ENCODE assay signal across 10 mouse cellular contexts in genomic region chr7:126693781-126694180, GRCm38 (mm10). TPM values are rescaled to one million over a fixed set of nuclear protein-coding genes. Genes with fewer than 3 reads are reported as not detected.
A peak's percentile ranks its signal among the peaks of the same experiment; 100 is the strongest.
DNase-seq lines count a peak whose midpoint lies in the region; ATAC-seq and TF ChIP-seq lines count a peak whose summit lies in the region.
"Had no signal": no experiment of that assay in that cellular context is flagged by ENCODE, and none has a peak within 500 bp of the region (broad histone marks: within the 10 kb centered on the region; RNA-seq: fewer than 3 reads in every experiment).

No protein-coding gene starts in this region.

- H3K4me1 ChIP-seq in hindbrain, embryonic 14.5 days (replicated peaks; ENCODE audit: control insufficient read depth, insufficient read depth, low read length) = peaks cover 17% of the 10 kb centered on the region
- H3K4me1 ChIP-seq in hindbrain, embryonic 10.5 days (replicated peaks) = peaks cover 33% of the 10 kb centered on the region
- H3K4me1 ChIP-seq in ES-Bruce4 (ENCODE audit: control insufficient read depth, insufficient read depth, low read length) = peaks cover 2% of the 10 kb centered on the region
- peaks cover 24% of the 10 kb centered on the region for H3K4me1 ChIP-seq in hindbrain, embryonic 16.5 days (ENCODE audit: control insufficient read depth, insufficient read depth, low read depth, low read length)

- H3K27me3 ChIP-seq in hindbrain, embryonic 14.5 days (ENCODE audit: control insufficient read depth, insufficient read depth, low read length) = no peaks in the 10 kb centered on the region
- H3K27me3 ChIP-seq in hindbrain, embryonic 10.5 days (ENCODE audit: insufficient read depth, poor library complexity, severe bottlenecking) = no peaks in the 10 kb centered on the region
- no peaks in the 10 kb centered on the region for H3K27me3 ChIP-seq in ES-Bruce4 (ENCODE audit: control insufficient read depth, insufficient read depth, low read length, poor library complexity, severe bottlenecking)
- H3K27me3 ChIP-seq in hindbrain, embryonic 16.5 days (replicated peaks; ENCODE audit: control insufficient read depth, insufficient read depth, low read length) = no peaks in the 10 kb centered on the region
- H3K27me3 ChIP-seq: CH12.LX had no signal

- no peak overlapping the region for H3K9ac ChIP-seq in hindbrain, embryonic 14.5 days
- no peak overlapping the region for H3K9ac ChIP-seq in ES-Bruce4 (ENCODE audit: low read depth, poor library complexity, severe bottlenecking)
- no peak overlapping the region for H3K9ac ChIP-seq in hindbrain, embryonic 16.5 days (ENCODE audit: low read depth, low read length)
- H3K9ac ChIP-seq: liver, embryonic 14.5 days had no signal

- no peak for TF ChIP-seq POLR2A in ES-Bruce4 (IDR thresholded peaks at IDR 0.05; ENCODE audit: insufficient read depth, low read length)

- no peak overlapping the region for H3K4me3 ChIP-seq in hindbrain, embryonic 14.5 days (replicated peaks; ENCODE audit: low read length)
- H3K4me3 ChIP-seq in hindbrain, embryonic 10.5 days = no peak overlapping the region
- H3K4me3 ChIP-seq in ES-Bruce4 (ENCODE audit: low read depth, low read length) = peak overlapping the region; percentile 46
- H3K4me3 ChIP-seq in hindbrain, embryonic 16.5 days (ENCODE audit: low read length) = no peak overlapping the region

- WGBS in hindbrain, embryonic 14.5 days = 91% methylated on average over 7 of the region's 7 CpGs
- WGBS in hindbrain, embryonic 10.5 days = 92% methylated on average over 7 of the region's 7 CpGs
- 85% methylated on average over 7 of the region's 7 CpGs for WGBS in hindbrain, embryonic 16.5 days

- DNase-seq in hindbrain, embryonic 14.5 days (ENCODE audit: low spot score) = no peak
- no peak for DNase-seq in hindbrain, embryonic 10.5 days (ENCODE audit: low spot score)
- peak; percentile 70 for DNase-seq in R1 (ENCODE audit: low read depth, low spot score)
- no peak for DNase-seq in cerebellum, adult 8-10 months
- no peak for DNase-seq in layer of hippocampus, adult 8-10 months (ENCODE audit: low spot score in 2 of 2)

- no peaks in the 10 kb centered on the region for H3K9me3 ChIP-seq in hindbrain, embryonic 14.5 days (ENCODE audit: control insufficient read depth, low read length)
- H3K9me3 ChIP-seq in hindbrain, embryonic 10.5 days = no peaks in the 10 kb centered on the region
- no peaks in the 10 kb centered on the region for H3K9me3 ChIP-seq in ES-Bruce4 (replicated peaks; ENCODE audit: control insufficient read depth, insufficient read depth, low read length, poor library complexity, severe bottlenecking)
- no peaks in the 10 kb centered on the region for H3K9me3 ChIP-seq in hindbrain, embryonic 16.5 days (ENCODE audit: control insufficient read depth, low read length)

- no peak for ATAC-seq in hindbrain, embryonic 14.5 days (ENCODE audit: low FRiP score)
- ATAC-seq in hindbrain, embryonic 16.5 days = no peak
- no peak for ATAC-seq in megakaryocyte progenitor cell, adult 5-6 weeks (replicated peaks; ENCODE audit: poor library complexity)

- no peak for TF ChIP-seq CTCF in ES-Bruce4 (IDR thresholded peaks at IDR 0.05; ENCODE audit: low read depth, low read length)

- peaks cover 43% of the 10 kb centered on the region for H3K36me3 ChIP-seq in hindbrain, embryonic 14.5 days (replicated peaks; ENCODE audit: control insufficient read depth, insufficient read depth)
- H3K36me3 ChIP-seq in hindbrain, embryonic 10.5 days = peaks cover 53% of the 10 kb centered on the region
- peaks cover 14% of the 10 kb centered on the region for H3K36me3 ChIP-seq in ES-Bruce4 (ENCODE audit: control insufficient read depth, insufficient read depth, low read length, poor library complexity, severe bottlenecking)
- peaks cover 13% of the 10 kb centered on the region for H3K36me3 ChIP-seq in hindbrain, embryonic 16.5 days (ENCODE audit: control insufficient read depth, insufficient read depth, low read length)

- no peak for TF ChIP-seq EP300 in ES-Bruce4 (IDR thresholded peaks at IDR 0.05; ENCODE audit: insufficient read depth, low read depth, low read length)

- H3K4me2 ChIP-seq in hindbrain, embryonic 14.5 days (replicated peaks) = peak overlapping the region; percentile 68
- H3K4me2 ChIP-seq in hindbrain, embryonic 16.5 days (ENCODE audit: low read length) = peak overlapping the region; percentile 33

- H3K27ac ChIP-seq in hindbrain, embryonic 14.5 days = no peak overlapping the region
- no peak overlapping the region for H3K27ac ChIP-seq in hindbrain, embryonic 10.5 days
- peak overlapping the region; percentile 30 for H3K27ac ChIP-seq in ES-Bruce4 (ENCODE audit: insufficient read depth, low read length)
- H3K27ac ChIP-seq in hindbrain, embryonic 16.5 days (ENCODE audit: low read depth, low read length) = no peak overlapping the region
- H3K27ac ChIP-seq: liver, embryonic 14.5 days had no signal

RNA-seq across cellular contexts. Expression of gene Bola2, which starts 1.4 kb away (rescaled TPM):
- polyA plus RNA-seq in hindbrain, embryonic 14.5 days (2014; fragmentation: Nextera tagmentation; extraction: Ambion mirVana) = 124 and 159 TPM in 2 replicates
- 208 and 212 TPM in 2 replicates for polyA plus RNA-seq in hindbrain, embryonic 10.5 days (2016; fragmentation: Nextera tagmentation; extraction: Ambion mirVana)
- 76.0 and 103 TPM in 2 replicates for polyA plus RNA-seq in ES-Bruce4 (2011; ENCODE audit: insufficient read depth, insufficient read length, low read depth, missing spikeins)
- polyA plus RNA-seq in hindbrain, embryonic 16.5 days (2015; fragmentation: Nextera tagmentation; extraction: Ambion mirVana) = 130 and 133 TPM in 2 replicates
- total RNA-seq in megakaryocyte progenitor cell, adult 5-6 weeks (2015) = 89.8 and 95.2 TPM in 2 replicates
- 168 and 218 TPM in 2 replicates for total RNA-seq in megakaryocyte progenitor cell, adult 5-6 weeks (2017)
- 100 to 1,000 TPM in 1 of 4 experiments, 10 to 100 TPM in 3; 73.9 to 105 (median 92.5) TPM for total RNA-seq in layer of hippocampus, adult 8-10 months (2022)

RNA-seq across cellular contexts. Expression of gene Slx1b, which starts 1.8 kb away (rescaled TPM):
- polyA plus RNA-seq in hindbrain, embryonic 14.5 days (2014; fragmentation: Nextera tagmentation; extraction: Ambion mirVana) = 10.7 and 10.9 TPM in 2 replicates
- polyA plus RNA-seq in hindbrain, embryonic 10.5 days (2016; fragmentation: Nextera tagmentation; extraction: Ambion mirVana) = 15.3 and 16.6 TPM in 2 replicates
- polyA plus RNA-seq in ES-Bruce4 (2011; ENCODE audit: insufficient read depth, insufficient read length, low read depth, missing spikeins) = 16.6 and 17.4 TPM in 2 replicates
- 13.4 and 15.0 TPM in 2 replicates for polyA plus RNA-seq in hindbrain, embryonic 16.5 days (2015; fragmentation: Nextera tagmentation; extraction: Ambion mirVana)
- total RNA-seq in megakaryocyte progenitor cell, adult 5-6 weeks (2015) = 4.2 and 4.8 TPM in 2 replicates
- 4.6 and 4.7 TPM in 2 replicates for total RNA-seq in megakaryocyte progenitor cell, adult 5-6 weeks (2017)
- total RNA-seq in layer of hippocampus, adult 8-10 months (2022) = 10 to 100 TPM; 19.7 to 21.0 (median 20.1) TPM

RNA-seq across cellular contexts. Expression of gene Coro1a, which starts 13.8 kb away (rescaled TPM):
- polyA plus RNA-seq in hindbrain, embryonic 14.5 days (2014; fragmentation: Nextera tagmentation; extraction: Ambion mirVana) = 82.2 and 99.7 TPM in 2 replicates
- 49.2 and 59.5 TPM in 2 replicates for polyA plus RNA-seq in hindbrain, embryonic 10.5 days (2016; fragmentation: Nextera tagmentation; extraction: Ambion mirVana)
- 4.9 and 5.9 TPM in 2 replicates for polyA plus RNA-seq in ES-Bruce4 (2011; ENCODE audit: insufficient read depth, insufficient read length, low read depth, missing spikeins)
- polyA plus RNA-seq in hindbrain, embryonic 16.5 days (2015; fragmentation: Nextera tagmentation; extraction: Ambion mirVana) = 119 and 125 TPM in 2 replicates
- total RNA-seq in megakaryocyte progenitor cell, adult 5-6 weeks (2015) = 259 and 365 TPM in 2 replicates
- 366 and 525 TPM in 2 replicates for total RNA-seq in megakaryocyte progenitor cell, adult 5-6 weeks (2017)
- total RNA-seq in layer of hippocampus, adult 8-10 months (2022) = 100 to 1,000 TPM; 119 to 166 (median 141) TPM

RNA-seq across cellular contexts. Expression of gene Sult1a1, which starts 17.5 kb away (rescaled TPM):
- 2.5 and 5.3 TPM in 2 replicates for polyA plus RNA-seq in hindbrain, embryonic 14.5 days (2014; fragmentation: Nextera tagmentation; extraction: Ambion mirVana)
- polyA plus RNA-seq in hindbrain, embryonic 10.5 days (2016; fragmentation: Nextera tagmentation; extraction: Ambion mirVana) = 0.19 and 0.30 TPM in 2 replicates
- polyA plus RNA-seq in ES-Bruce4 (2011; ENCODE audit: insufficient read depth, insufficient read length, low read depth, missing spikeins) = not detected in 2 replicates
- 11.9 and 12.0 TPM in 2 replicates for polyA plus RNA-seq in hindbrain, embryonic 16.5 days (2015; fragmentation: Nextera tagmentation; extraction: Ambion mirVana)
- 1.7 and 3.2 TPM in 2 replicates for total RNA-seq in megakaryocyte progenitor cell, adult 5-6 weeks (2015)
- 1.0 and 3.6 TPM in 2 replicates for total RNA-seq in megakaryocyte progenitor cell, adult 5-6 weeks (2017)
- total RNA-seq in layer of hippocampus, adult 8-10 months (2022) = 10 to 100 TPM in 1 of 4 experiments, 1 to 10 TPM in 3; 6.6 to 13.0 (median 8.6) TPM

RNA-seq across cellular contexts. Expression of gene Sgf29, which starts 44.7 kb away (rescaled TPM):
- 58.0 and 61.1 TPM in 2 replicates for polyA plus RNA-seq in hindbrain, embryonic 14.5 days (2014; fragmentation: Nextera tagmentation; extraction: Ambion mirVana)
- polyA plus RNA-seq in hindbrain, embryonic 10.5 days (2016; fragmentation: Nextera tagmentation; extraction: Ambion mirVana) = 57.6 and 62.7 TPM in 2 replicates
- 42.7 and 54.0 TPM in 2 replicates for polyA plus RNA-seq in ES-Bruce4 (2011; ENCODE audit: insufficient read depth, insufficient read length, low read depth, missing spikeins)
- polyA plus RNA-seq in hindbrain, embryonic 16.5 days (2015; fragmentation: Nextera tagmentation; extraction: Ambion mirVana) = 54.9 and 56.5 TPM in 2 replicates
- total RNA-seq in megakaryocyte progenitor cell, adult 5-6 weeks (2015) = 65.7 and 74.6 TPM in 2 replicates
- total RNA-seq in megakaryocyte progenitor cell, adult 5-6 weeks (2017) = 40.1 and 52.5 TPM in 2 replicates
- 10 to 100 TPM; 21.7 to 34.8 (median 33.7) TPM for total RNA-seq in layer of hippocampus, adult 8-10 months (2022)
